Mouse (Mus musculus) liver, embryonic 14.5 days (tissue): ENCODE data around the gene Upf2. TPM values are rescaled to one million over a fixed set of nuclear protein-coding genes. Genes with fewer than 3 reads are reported as not detected.

Source experiments
- ATAC-seq: fragments of 200-750 bp; cut with Nextera tagmentation; 2 replicates; pipeline ENCODE4 v1.8.0; 2017; ENCODE audit warnings: moderate number of reproducible peaks, mild to moderate bottlenecking, moderate library complexity; ENCODE audit not compliant: insufficient read depth
- DNase-seq, 3 experiments: peaks; one replicate each; pipeline ENCODE4 v3.0.0-alpha.2; 2012 to 2013; ENCODE audit warnings: low read depth in 3 of 3, low spot score in 3 of 3
- H3K27ac ChIP-seq: fragments of 300-500 bp; sonication (generic); 2 replicates; pipeline ENCODE4 v1.5.1; 2014; ENCODE audit warnings: moderate library complexity, mild to moderate bottlenecking, control low read depth, inconsistent platforms
- H3K27me3 ChIP-seq: fragments of 300-500 bp; sonication (generic); 2 replicates; pipeline ENCODE4 v1.6.1; 2014; ENCODE audit warnings: mild to moderate bottlenecking, low read length, moderate library complexity; ENCODE audit not compliant: control insufficient read depth, insufficient read depth
- H3K36me3 ChIP-seq: fragments of 300-500 bp; sonication (generic); replicated peaks from 2 replicates; pipeline ENCODE4 v1.6.1; 2014; ENCODE audit warnings: low read depth; ENCODE audit not compliant: control insufficient read depth, insufficient read depth
- H3K4me1 ChIP-seq, 2 experiments: fragments of 200-500 bp in 1 of 2; fragments of 300-500 bp in 1 of 2; sonication (generic) in 1 of 2; replicated peaks; 2 replicates each; pipeline ENCODE4 v1.6.1; 2012 to 2014; ENCODE audit warnings: antibody characterized with exemption in 1 of 2, inconsistent platforms in 1 of 2, low read length in 1 of 2; ENCODE audit not compliant: control insufficient read depth in 2 of 2, insufficient read depth in 2 of 2
- H3K4me2 ChIP-seq: fragments of 300-500 bp; sonication (generic); 2 replicates; pipeline ENCODE4 v1.6.1; 2014; ENCODE audit warnings: low read depth, mild to moderate bottlenecking, control low read depth, moderate library complexity
- H3K4me3 ChIP-seq, 2 experiments: fragments of 200-500 bp in 1 of 2; fragments of 300-500 bp in 1 of 2; sonication (generic) in 1 of 2; 2 replicates each; pipeline ENCODE4 v1.5.1; 2012 to 2014; ENCODE audit warnings: low read depth in 2 of 2, low read length in 2 of 2, mild to moderate bottlenecking in 2 of 2, control low read depth in 1 of 2, inconsistent platforms in 1 of 2, moderate library complexity in 1 of 2; ENCODE audit not compliant: insufficient read depth in 1 of 2
- H3K9ac ChIP-seq: fragments of 300-500 bp; sonication (generic); replicated peaks from 2 replicates; pipeline ENCODE4 v1.6.1; 2014; ENCODE audit warnings: mild to moderate bottlenecking, control low read depth, moderate library complexity
- H3K9me3 ChIP-seq: fragments of 300-500 bp; sonication (generic); 2 replicates; pipeline ENCODE4 v1.6.1; 2016; ENCODE audit warnings: low read length, mixed read lengths; ENCODE audit not compliant: control insufficient read depth
- CTCF ChIP-seq: IDR thresholded peaks from 2 replicates; pipeline ENCODE4 v1.5.1; 2016; ENCODE audit warnings: antibody characterized with exemption, low read depth, control low read depth
- EP300 ChIP-seq: IDR thresholded peaks from 2 replicates; pipeline ENCODE4 v1.6.1; 2016; ENCODE audit warnings: antibody characterized with exemption, low read depth
- WGBS: fragments of 180-500 bp; shearing (Covaris S2); extraction: QIAGEN DNeasy Blood & Tissue Kit; methylation state at CpG from one replicate; pipeline ENCODE4 v1.1.7; 2014; ENCODE audit not compliant: insufficient replicate concordance; 5-methylcytosine and 5-hydroxymethylcytosine counted together
- polyA plus RNA-seq, 2 experiments: library from polyadenylated mRNA; depleted of rRNA in 1 of 2; stranded (reverse) in 1 of 2; unstranded in 1 of 2; fragments of >200 nt; fragmentation: Nextera tagmentation in 1 of 2; extraction: Ambion mirVana in 1 of 2; gene quantifications; 2 replicates each; pipeline versions ENCODE4 v1.2.1 to v1.2.3; 2012 to 2014

The Upf2 gene
- polyA plus RNA-seq, 2 experiments, result 3.8 to 6.8 TPM

- TF ChIP-seq CTCF, result no peak
- no peak for TF ChIP-seq EP300
- no peak overlapping the region for H3K4me3 ChIP-seq
- ATAC-seq, result no peak
- H3K9me3 ChIP-seq, result no peaks in the 10 kb centered on the region
- H3K4me1 ChIP-seq, result peaks cover 11 to 14% of the 10 kb centered on the region in 2 experiments
- H3K27me3 ChIP-seq, result no peaks in the 10 kb centered on the region
- WGBS, result 85% methylated on average over 9 of the region's 9 CpGs
- no peak overlapping the region for H3K9ac ChIP-seq
- no peak overlapping the region for H3K27ac ChIP-seq
- DNase-seq, result no peak
- H3K4me2 ChIP-seq, result no peak overlapping the region
- H3K36me3 ChIP-seq, result no peaks in the 10 kb centered on the region
Measured at GRCm38 (mm10) chr2:5940936-5941335, 10.3 kb upstream of the Upf2 start.

DNA sequence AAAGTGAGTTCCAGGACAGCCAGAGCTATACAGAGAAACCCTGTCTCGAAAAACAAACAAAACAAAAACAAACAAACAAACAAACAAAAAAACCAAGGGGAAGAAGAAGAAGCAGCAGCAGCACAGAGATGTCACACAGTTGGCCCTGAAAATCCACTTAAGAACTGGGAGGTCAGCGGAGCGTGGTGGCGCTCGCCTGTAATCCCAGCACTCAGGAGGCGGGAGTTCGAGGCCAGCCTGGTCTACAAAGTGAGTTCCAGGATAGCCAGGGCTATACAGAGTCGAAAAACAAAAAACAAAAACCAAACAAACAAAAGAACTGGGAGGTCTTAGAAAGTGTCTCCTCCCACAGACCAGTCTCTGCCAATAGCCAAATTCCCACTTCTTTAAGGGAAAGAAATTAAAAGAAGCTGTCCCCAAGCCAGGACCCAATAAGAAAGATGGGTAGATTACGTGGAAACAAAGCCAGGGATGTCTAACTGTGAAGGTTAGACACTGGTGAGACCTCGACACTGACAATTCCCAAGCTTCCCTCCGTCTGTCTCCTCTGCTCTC, 9.3 kb upstream of the Upf2 start:
- Histone ChIP-seq H3K4me1 (peaks cover 17 to 18% of the 10 kb centered on the region in 2 experiments), H3K4me3 (peak overlapping the region; percentile 63 to 68), H3K4me2 (peak overlapping the region; percentile 84), H3K27ac (no peak overlapping the region), H3K9me3 (no peaks in the 10 kb centered on the region), H3K27me3 (no peaks in the 10 kb centered on the region), H3K9ac (peak overlapping the region; percentile 61), H3K36me3 (no peaks in the 10 kb centered on the region)
- DNase-seq, result no peak
- no peak for ATAC-seq
- 57% methylated on average over 11 of the region's 11 CpGs for WGBS
- TF ChIP-seq EP300 (no peak), CTCF (no peak)

DNA sequence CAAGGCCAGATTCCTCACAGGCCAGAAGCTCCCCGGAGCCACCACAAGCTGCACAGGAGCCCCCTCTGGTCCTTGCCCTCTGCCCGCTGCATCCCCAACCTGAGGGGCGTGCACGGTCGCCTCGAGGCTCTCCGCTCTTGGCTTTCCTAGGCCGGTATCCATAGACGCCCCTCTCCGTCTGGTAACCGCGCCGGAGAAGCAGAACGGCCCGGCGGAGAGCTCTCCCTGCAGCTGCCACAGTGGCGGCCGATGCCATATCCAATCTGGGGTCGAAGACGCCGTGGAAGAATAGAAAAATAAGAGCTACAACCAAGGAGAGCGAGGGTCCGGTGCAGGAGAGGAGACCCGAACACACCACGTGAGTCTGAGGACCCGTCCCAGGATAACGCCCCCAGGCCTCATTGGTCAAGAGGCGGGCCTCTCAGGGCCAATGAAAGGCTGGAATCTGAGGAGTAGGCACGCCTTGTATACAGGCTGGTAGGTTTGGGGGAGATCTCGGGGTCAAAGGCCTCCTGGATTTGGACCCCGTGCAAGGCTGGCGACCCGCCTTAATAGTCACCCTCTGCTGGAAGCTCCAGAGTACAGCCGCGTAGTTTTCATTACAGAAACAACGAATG, 8.7 kb upstream of the Upf2 start, which contains the start of gene Dhtkd1:
TSS of gene Dhtkd1 (minus strand) at position 377 of the 617 bp plus-strand sequence.
- no peak within 1 kb of the TSS; the same call in 1 of the 2 replicates for H3K27ac ChIP-seq
- no peaks in the 10 kb centered on the region for H3K27me3 ChIP-seq
- no peaks in the 10 kb centered on the region for H3K9me3 ChIP-seq
- TF ChIP-seq CTCF, result peak; percentile 17
- no peak for TF ChIP-seq EP300
- H3K9ac ChIP-seq, result peak within 1 kb of the TSS; percentile 61
- WGBS, result under 1% methylated on average over 36 of the region's 36 CpGs
- peak within 1 kb of the TSS; percentile 84 for H3K4me2 ChIP-seq
- H3K4me3 ChIP-seq, result peak within 1 kb of the TSS; percentile 63 to 68
- ATAC-seq (peak; percentile 83), DNase-seq (peak in 2 of 3 experiments; percentile 46 to 47)
- no peaks in the 10 kb centered on the region for H3K36me3 ChIP-seq
- peaks cover 17 to 18% of the 10 kb centered on the region in 2 experiments for H3K4me1 ChIP-seq

DNA sequence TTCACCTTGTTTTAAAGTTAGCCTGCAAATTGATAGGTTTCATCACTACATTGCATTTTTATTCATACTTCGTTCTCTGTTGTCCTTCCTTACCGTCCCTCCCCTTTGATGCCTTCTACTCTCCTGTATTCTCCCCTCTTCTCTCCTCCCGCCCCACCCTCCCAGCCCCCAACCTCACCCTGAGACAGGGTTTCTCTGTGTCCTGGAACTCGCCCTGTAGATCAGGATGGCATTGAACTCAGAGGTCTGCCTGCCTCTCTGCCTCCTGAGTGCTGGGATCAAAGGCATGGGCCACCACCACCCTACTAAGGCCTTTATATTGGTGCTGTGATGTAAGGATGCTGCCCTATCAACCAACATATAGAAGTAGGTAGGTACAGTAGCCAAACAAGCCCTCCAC, 8.2 kb upstream of the Upf2 start:
- no peaks in the 10 kb centered on the region for H3K9me3 ChIP-seq
- H3K4me2 ChIP-seq, result peak overlapping the region; percentile 84
- no peaks in the 10 kb centered on the region for H3K27me3 ChIP-seq
- H3K4me1 ChIP-seq, result peaks cover 17 to 18% of the 10 kb centered on the region in 2 experiments
- H3K9ac ChIP-seq, result peak overlapping the region; percentile 32; the same call in 1 of the 2 replicates
- no peaks in the 10 kb centered on the region for H3K36me3 ChIP-seq
- 36% methylated on average over 4 of the region's 4 CpGs for WGBS
- H3K4me3 ChIP-seq, result peak overlapping the region in 1 of 2 experiments; percentile 63; a peak in 3 of 4 replicates
- ATAC-seq (0 out of 2 replicates have a peak, but pooled peaks have one; percentile 13), DNase-seq (no peak)
- no peak overlapping the region; the same call in 1 of the 2 replicates for H3K27ac ChIP-seq
- TF ChIP-seq EP300, result no peak

DNA sequence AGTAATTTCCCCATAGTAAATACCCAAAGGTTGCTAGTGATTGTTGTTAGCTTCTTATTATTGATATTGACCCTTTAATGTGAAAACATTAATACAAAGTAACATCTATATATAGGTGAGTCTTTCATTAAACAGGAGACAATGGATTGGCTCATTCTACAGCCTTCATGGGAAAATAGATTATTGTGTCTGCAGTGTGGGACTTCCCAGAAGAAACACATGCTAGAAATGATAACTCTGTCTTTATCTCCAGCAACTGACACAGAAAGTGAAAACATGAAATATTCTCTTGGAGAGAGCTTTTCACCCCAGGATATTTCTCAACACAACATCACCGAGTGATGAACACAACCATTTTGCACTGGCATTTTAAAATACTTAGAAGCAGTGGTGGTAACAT, 5.6 kb upstream of the Upf2 start:
- peaks cover 10 to 14% of the 10 kb centered on the region in 2 experiments for H3K4me1 ChIP-seq
- no peaks in the 10 kb centered on the region for H3K9me3 ChIP-seq
- ATAC-seq (peak; percentile 44; the same call in 1 of the 2 replicates), DNase-seq (peak in 2 of 3 experiments; percentile 34 to 53)
- H3K27me3 ChIP-seq, result no peaks in the 10 kb centered on the region
- no peak overlapping the region; the same call in 1 of the 2 replicates for H3K9ac ChIP-seq
- WGBS, result 15% methylated on average over 1 of the region's 1 CpGs
- no peaks in the 10 kb centered on the region for H3K36me3 ChIP-seq
- TF ChIP-seq EP300 (peak; percentile 77), CTCF (no peak)
- no peak overlapping the region for H3K4me3 ChIP-seq
- H3K27ac ChIP-seq, result peak overlapping the region; percentile 54
- H3K4me2 ChIP-seq, result peak overlapping the region; percentile 37
